Mouse (Mus musculus): ENCODE data around the gene Cldn34c2. TPM values are rescaled to one million over a fixed set of nuclear protein-coding genes. Genes with fewer than 3 reads are reported as not detected.
"Not testable (repeated sequence)": the region's sequence is repeated elsewhere in the genome, so short reads cannot be mapped to it uniquely, and the experiment has no call there.

Gene Cldn34c2
- not detected in 2 replicates for polyA plus RNA-seq (2015; fragmentation: Nextera tagmentation; extraction: Ambion mirVana)

GRCm38 (mm10) chrX:123581400-123581799 lies at the start of gene Cldn34c2:
Gene Cldn34c2, plus strand, starts transcription at chrX:123581700.
- H3K27ac ChIP-seq (ENCODE audit: low read length); H3K4me3 ChIP-seq (replicated peaks; ENCODE audit: low read length); H3K9me3 ChIP-seq (replicated peaks; ENCODE audit: control insufficient read depth, low read length); H3K27me3 ChIP-seq (ENCODE audit: control insufficient read depth, insufficient read depth, low read length); ATAC-seq (ENCODE audit: insufficient read depth, low FRiP score); H3K9ac ChIP-seq (ENCODE audit: low read length); H3K4me2 ChIP-seq (ENCODE audit: low read depth, low read length); H3K4me1 ChIP-seq (ENCODE audit: control insufficient read depth, insufficient read depth, low read length); H3K36me3 ChIP-seq (ENCODE audit: control insufficient read depth, insufficient read depth, low read length): not testable (repeated sequence)

GRCm38 (mm10) chrX:123551378-123551777 lies 30.1 kb upstream of the Cldn34c2 start:
- H3K9me3 ChIP-seq (replicated peaks; ENCODE audit: control insufficient read depth, low read length); H3K36me3 ChIP-seq (ENCODE audit: control insufficient read depth, insufficient read depth, low read length); H3K27me3 ChIP-seq (ENCODE audit: control insufficient read depth, insufficient read depth, low read length); ATAC-seq (ENCODE audit: insufficient read depth, low FRiP score); H3K4me2 ChIP-seq (ENCODE audit: low read depth, low read length); H3K9ac ChIP-seq (ENCODE audit: low read length); H3K27ac ChIP-seq (ENCODE audit: low read length); H3K4me1 ChIP-seq (ENCODE audit: control insufficient read depth, insufficient read depth, low read length); H3K4me3 ChIP-seq (replicated peaks; ENCODE audit: low read length): not testable (repeated sequence)
- 90% methylated on average over 13 of the region's 13 CpGs for WGBS

- not testable (repeated sequence) for H3K36me3 ChIP-seq (ENCODE audit: control insufficient read depth, insufficient read depth, low read length); H3K9me3 ChIP-seq (replicated peaks; ENCODE audit: control insufficient read depth, low read length); ATAC-seq (ENCODE audit: insufficient read depth, low FRiP score); H3K4me2 ChIP-seq (ENCODE audit: low read depth, low read length); H3K27me3 ChIP-seq (ENCODE audit: control insufficient read depth, insufficient read depth, low read length); H3K4me3 ChIP-seq (replicated peaks; ENCODE audit: low read length); H3K27ac ChIP-seq (ENCODE audit: low read length); H3K4me1 ChIP-seq (ENCODE audit: control insufficient read depth, insufficient read depth, low read length); H3K9ac ChIP-seq (ENCODE audit: low read length)
- 88% methylated on average over 8 of the region's 12 CpGs for WGBS
Observed at GRCm38 (mm10) chrX:123612158-123612828, 30.8 kb downstream of the Cldn34c2 start.

Other genes with a start within 250 kb of the Cldn34c2 start
- gene Gm17467, start 123.1 kb downstream of the Cldn34c2 start, polyA plus RNA-seq (2015; fragmentation: Nextera tagmentation; extraction: Ambion mirVana) = not detected in 2 replicates
- gene Cldn34c3, start 212.0 kb downstream of the Cldn34c2 start, polyA plus RNA-seq (2015; fragmentation: Nextera tagmentation; extraction: Ambion mirVana) = not detected in 2 replicates

Measured in stomach, embryonic 16.5 days (tissue).